Mouse (Mus musculus) MEL (cell line): Measurements from ENCODE around the gene Btn1a1. TPM values are rescaled to one million over a fixed set of nuclear protein-coding genes. Genes with fewer than 3 reads are reported as not detected.

Experiments used
- DNase-seq: peaks from one replicate; pipeline ENCODE4 v3.0.0; 2011; ENCODE audit warnings: low read depth, low spot score
- H3K27ac ChIP-seq: 2 replicates; pipeline ENCODE4 v1.5.1; 2012; ENCODE audit warnings: low read depth, mild to moderate bottlenecking, control low read depth, low read length, moderate library complexity; ENCODE audit not compliant: control insufficient read depth
- H3K27me3 ChIP-seq, 2 experiments: fragments of 150-350 bp in 1 of 2; sonication (generic) in 1 of 2; 2 replicates each; pipeline ENCODE4 v1.6.1; 2012; ENCODE audit warnings: low read length in 2 of 2, mild to moderate bottlenecking in 2 of 2, improper control_type of control experiment in 1 of 2, moderate library complexity in 1 of 2; ENCODE audit not compliant: insufficient read depth in 2 of 2, control insufficient read depth in 1 of 2
- H3K36me3 ChIP-seq, 2 experiments: 2 replicates each; pipeline ENCODE4 v1.6.1; 2012 to 2014; ENCODE audit warnings: low read length in 2 of 2, improper control_type of control experiment in 1 of 2, inconsistent platforms in 1 of 2, mild to moderate bottlenecking in 1 of 2; ENCODE audit not compliant: insufficient read depth in 2 of 2, control insufficient read depth in 1 of 2
- H3K4me1 ChIP-seq, 2 experiments: fragments of 150-350 bp in 1 of 2; sonication (generic) in 1 of 2; 2 replicates each; pipeline ENCODE4 v1.6.1; 2012; ENCODE audit warnings: low read length in 2 of 2, improper control_type of control experiment in 1 of 2, mild to moderate bottlenecking in 1 of 2; ENCODE audit not compliant: insufficient read depth in 2 of 2, control insufficient read depth in 1 of 2
- H3K4me3 ChIP-seq, 2 experiments: fragments of 150-350 bp in 1 of 2; sonication (generic) in 1 of 2; 2 replicates each; pipeline ENCODE4 v1.5.1; 2012; ENCODE audit warnings: low read depth in 2 of 2, low read length in 2 of 2, mild to moderate bottlenecking in 2 of 2, moderate library complexity in 2 of 2, control low read depth in 1 of 2, improper control_type of control experiment in 1 of 2; ENCODE audit not compliant: control insufficient read depth in 1 of 2, insufficient read depth in 1 of 2
- H3K79me2 ChIP-seq: 2 replicates; pipeline ENCODE4 v1.6.1; 2012; ENCODE audit warnings: mild to moderate bottlenecking, low read length, moderate library complexity; ENCODE audit not compliant: control insufficient read depth, poor library complexity, insufficient read depth
- H3K9ac ChIP-seq: 2 replicates; pipeline ENCODE4 v1.6.1; 2012; ENCODE audit warnings: low read depth, mild to moderate bottlenecking, control low read depth, low read length, moderate library complexity; ENCODE audit not compliant: control insufficient read depth, poor library complexity, severe bottlenecking
- H3K9me3 ChIP-seq: fragments of 150-350 bp; sonication (generic); replicated peaks from 2 replicates; pipeline ENCODE4 v1.6.1; 2012; ENCODE audit warnings: mild to moderate bottlenecking, low read length, improper control_type of control experiment, moderate library complexity; ENCODE audit not compliant: insufficient read depth
- BHLHE40 ChIP-seq: IDR thresholded peaks from 2 replicates; pipeline ENCODE4 v1.6.1; 2012; ENCODE audit warnings: low read depth, mild to moderate bottlenecking, inconsistent platforms, low read length, improper control_type of control experiment, borderline replicate concordance
- CHD1 ChIP-seq: IDR thresholded peaks from 2 replicates; pipeline ENCODE4 v1.6.1; 2012; ENCODE audit warnings: low read depth, mild to moderate bottlenecking, inconsistent platforms, low read length, improper control_type of control experiment
- CHD2 ChIP-seq: IDR thresholded peaks from 2 replicates; pipeline ENCODE4 v1.6.1; 2011; ENCODE audit warnings: low read length, improper control_type of control experiment
- E2F4 ChIP-seq: IDR thresholded peaks from 2 replicates; pipeline ENCODE4 v1.6.1; 2011; ENCODE audit warnings: low read depth, low read length, improper control_type of control experiment, borderline replicate concordance
- EP300 ChIP-seq, 2 experiments: IDR thresholded peaks; 2 replicates each; pipeline ENCODE4 v1.6.1; 2011; ENCODE audit warnings: improper control_type of control experiment in 2 of 2, low read length in 2 of 2, low read depth in 1 of 2, mild to moderate bottlenecking in 1 of 2
- ETS1 ChIP-seq: IDR thresholded peaks from 2 replicates; pipeline ENCODE4 v1.6.1; 2012; ENCODE audit warnings: low read depth, mild to moderate bottlenecking, inconsistent platforms, low read length, improper control_type of control experiment, moderate library complexity
- GABPA ChIP-seq: IDR thresholded peaks from 2 replicates; pipeline ENCODE4 v1.6.1; 2012; ENCODE audit warnings: low read depth, mild to moderate bottlenecking, inconsistent platforms, low read length, improper control_type of control experiment, moderate library complexity
- GATA1 ChIP-seq: IDR thresholded peaks from 2 replicates; pipeline ENCODE4 v1.6.1; 2011; ENCODE audit warnings: low read depth, low read length, improper control_type of control experiment
- HCFC1 ChIP-seq: IDR thresholded peaks from 2 replicates; pipeline ENCODE4 v1.6.1; 2012; ENCODE audit warnings: low read depth, mild to moderate bottlenecking, inconsistent platforms, low read length, improper control_type of control experiment, moderate library complexity
- MAZ ChIP-seq: IDR thresholded peaks from 2 replicates; pipeline ENCODE4 v1.6.1; 2012; ENCODE audit warnings: low read depth, mild to moderate bottlenecking, inconsistent platforms, low read length, improper control_type of control experiment
- MEF2A ChIP-seq: IDR thresholded peaks from 2 replicates; pipeline ENCODE4 v1.6.1; 2014; ENCODE audit warnings: low read depth, mild to moderate bottlenecking, inconsistent platforms, low read length, improper control_type of control experiment; ENCODE audit not compliant: poor library complexity, insufficient replicate concordance, severe bottlenecking; ENCODE audit errors: extremely low read depth
- MYC ChIP-seq: IDR thresholded peaks from 2 replicates; pipeline ENCODE4 v1.6.1; 2011; ENCODE audit warnings: low read depth, mild to moderate bottlenecking, low read length, improper control_type of control experiment, moderate library complexity
- NELFE ChIP-seq: IDR thresholded peaks from 2 replicates; pipeline ENCODE4 v1.6.1; 2011; ENCODE audit warnings: low read depth, low read length, improper control_type of control experiment
- POLR2AphosphoS2 ChIP-seq: IDR thresholded peaks from 2 replicates; pipeline ENCODE4 v1.6.1; 2011; ENCODE audit warnings: low read length, improper control_type of control experiment
- POLR2AphosphoS5 ChIP-seq: IDR thresholded peaks from 2 replicates; pipeline ENCODE4 v1.6.1; 2012; ENCODE audit warnings: low read depth, borderline replicate concordance, mild to moderate bottlenecking, inconsistent platforms, low read length, moderate library complexity, mixed read lengths
- RCOR1 ChIP-seq: IDR thresholded peaks from 2 replicates; pipeline ENCODE4 v1.6.1; 2012; ENCODE audit warnings: low read depth, mild to moderate bottlenecking, inconsistent platforms, low read length, improper control_type of control experiment
- TAL1 ChIP-seq: IDR thresholded peaks from 2 replicates; pipeline ENCODE4 v1.6.1; 2012; ENCODE audit warnings: mild to moderate bottlenecking, inconsistent platforms, low read length, moderate library complexity, mixed read lengths
- TBP ChIP-seq: IDR thresholded peaks from 2 replicates; pipeline ENCODE4 v1.8.0; 2011; ENCODE audit warnings: low read depth, low read length, improper control_type of control experiment
- UBTF ChIP-seq: IDR thresholded peaks from 2 replicates; pipeline ENCODE4 v1.6.1; 2012; ENCODE audit warnings: low read depth, mild to moderate bottlenecking, inconsistent platforms, low read length, improper control_type of control experiment, moderate library complexity, borderline replicate concordance; ENCODE audit not compliant: insufficient read depth
- ZC3H11A ChIP-seq: IDR thresholded peaks from 2 replicates; pipeline ENCODE4 v1.6.1; 2012; ENCODE audit warnings: low read depth, mild to moderate bottlenecking, inconsistent platforms, low read length, improper control_type of control experiment
- ZNF384 ChIP-seq: IDR thresholded peaks from 2 replicates; pipeline ENCODE4 v1.6.1; 2012; ENCODE audit warnings: low read depth, mild to moderate bottlenecking, inconsistent platforms, low read length, improper control_type of control experiment
- polyA plus RNA-seq, 2 experiments: library from polyadenylated mRNA; stranded (reverse) in 1 of 2; unstranded in 1 of 2; fragments of >175 nt in 1 of 2; fragments of >200 nt in 1 of 2; gene quantifications; 2 replicates each; pipeline versions ENCODE4 v1.2.1 to v1.2.4; 2012; ENCODE audit warnings: low replicate concordance in 2 of 2, low read depth in 1 of 2; ENCODE audit not compliant: insufficient read length in 2 of 2, insufficient read depth in 1 of 2, missing spikeins in 1 of 2
- total RNA-seq: library from RNA; depleted of rRNA; stranded (reverse); fragments of 300-350 nt; gene quantifications from 2 replicates; pipeline ENCODE4 v1.2.3, GENCODE M21; 2012

Gene Btn1a1
- total and polyA plus RNA-seq, 3 experiments: 0.25 TPM; not detected in 2

DNA sequence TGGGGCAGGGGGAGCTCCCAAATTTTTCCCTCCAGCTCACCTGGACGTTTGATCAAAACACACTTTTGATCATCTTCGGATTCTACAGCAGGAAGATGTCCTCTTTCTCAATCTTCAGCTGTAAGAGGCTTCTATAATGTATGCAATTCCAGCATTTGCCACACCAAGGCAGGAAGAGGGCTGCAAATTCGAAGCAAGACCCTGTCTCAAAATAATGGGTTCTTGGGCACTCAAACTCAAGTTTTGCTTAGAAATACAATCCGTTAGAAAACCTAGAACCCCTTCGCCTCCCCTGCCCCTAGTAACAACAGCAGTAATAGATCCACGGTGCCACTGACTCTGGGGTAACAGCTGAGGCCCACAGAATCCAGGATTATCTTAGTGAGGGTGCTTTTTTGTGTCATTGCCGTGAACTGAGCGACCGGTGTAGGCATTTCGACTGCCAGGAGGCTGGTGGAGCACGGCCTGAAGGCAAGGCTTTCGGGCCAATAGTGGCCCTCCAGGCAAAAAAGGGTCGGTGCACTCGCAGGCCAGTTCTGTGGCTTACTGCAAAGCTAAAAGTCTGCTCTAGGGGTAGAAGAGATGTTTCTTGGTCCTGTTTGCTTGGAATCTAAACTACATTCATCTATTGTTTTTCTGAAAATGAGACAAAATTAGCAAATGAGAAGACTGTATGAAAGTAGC is 40.1 kb upstream of the Btn1a1 start:
- DNase-seq: peak; percentile 79
- Histone ChIP-seq H3K4me3 (peak overlapping the region; percentile 57 to 66), H3K27ac (peak overlapping the region; percentile 31), H3K9me3 (no peaks in the 10 kb centered on the region), H3K9ac (peak overlapping the region; percentile 64), H3K27me3 (no peaks in the 10 kb centered on the region), H3K79me2 (no peaks in the 10 kb centered on the region), H3K36me3 (peaks cover 0 to 12% of the 10 kb centered on the region in 2 experiments; a peak in 2 of 4 replicates), H3K4me1 (peaks cover 0 to 10% of the 10 kb centered on the region in 2 experiments; a peak in 1 of 4 replicates)
- TF ChIP-seq MYC (no peak), GABPA (no peak), ZNF384 (no peak), UBTF (peak; percentile 69; the same call in 1 of the 2 replicates)

DNA sequence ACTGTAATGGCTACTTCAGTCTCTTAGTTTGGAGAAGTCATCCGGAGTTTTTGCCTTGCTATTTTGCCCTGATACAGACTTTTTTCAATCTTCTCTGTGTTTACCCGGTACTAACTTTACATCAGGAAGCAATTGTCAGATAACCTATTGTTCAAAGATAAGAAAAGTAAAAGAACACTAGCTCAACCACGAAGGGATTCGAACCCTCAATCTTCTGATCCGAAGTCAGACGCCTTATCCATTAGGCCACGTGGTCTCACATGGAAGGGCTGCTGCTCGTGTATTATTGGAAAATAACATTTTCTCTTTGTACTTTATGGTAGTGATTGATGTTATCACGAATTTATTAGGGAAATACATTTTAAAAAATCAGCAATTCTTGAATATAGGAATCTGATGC is 38.1 kb upstream of the Btn1a1 start:
- no peak overlapping the region for H3K9ac ChIP-seq
- H3K4me3 ChIP-seq: peak overlapping the region; percentile 4 to 28

DNA sequence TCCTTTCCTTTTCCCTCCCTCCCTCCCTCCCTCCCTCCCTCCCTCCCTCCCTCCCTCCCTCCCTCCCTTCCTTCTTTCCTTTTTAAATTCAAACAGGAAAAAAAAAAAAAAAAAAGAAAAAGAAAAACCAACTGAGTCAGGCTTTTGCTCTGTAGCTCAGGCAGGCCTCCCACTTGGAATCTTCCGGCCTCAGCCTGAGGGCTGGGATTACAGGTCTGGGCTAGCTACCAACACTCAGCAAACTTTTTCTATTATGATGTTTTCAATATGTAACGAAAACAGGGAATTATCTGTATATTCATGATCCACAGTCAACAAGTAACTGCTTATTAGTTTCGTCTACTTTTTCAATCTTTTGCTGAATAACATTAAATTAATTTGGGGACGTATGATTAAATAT is 37.2 kb upstream of the Btn1a1 start:
- no peak overlapping the region for H3K27ac ChIP-seq
- H3K36me3 ChIP-seq: peaks cover 0 to 12% of the 10 kb centered on the region in 2 experiments; a peak in 2 of 4 replicates
- TF ChIP-seq MEF2A (no peak), EP300 (IDR thresholded peaks at IDR 0.05; ENCODE audit: low read depth in 1 of 2, low read length in 2 of 2) (no peak), BHLHE40 (no peak), NELFE (no peak), MAZ (no peak), E2F4 (no peak), RCOR1 (no peak), ZC3H11A (no peak), CHD2 (no peak), UBTF (no peak), ZNF384 (no peak), POLR2AphosphoS2 (no peak), TAL1 (no peak), HCFC1 (no peak), ETS1 (no peak)
- no peaks in the 10 kb centered on the region for H3K9me3 ChIP-seq
- peaks cover 0 to 10% of the 10 kb centered on the region in 2 experiments; a peak in 1 of 4 replicates for H3K4me1 ChIP-seq
- peak overlapping the region; percentile 4 to 43; a peak in 3 of 4 replicates for H3K4me3 ChIP-seq
- no peaks in the 10 kb centered on the region for H3K79me2 ChIP-seq
- H3K27me3 ChIP-seq: no peaks in the 10 kb centered on the region
- peak; percentile 43 for DNase-seq
- H3K9ac ChIP-seq: peak overlapping the region; percentile 38; the same call in 1 of the 2 replicates

More for the DNA sequence above, 38.1 kb upstream of the Btn1a1 start:
- H3K36me3 ChIP-seq: peaks cover 0 to 12% of the 10 kb centered on the region in 2 experiments; a peak in 2 of 4 replicates
- no peaks in the 10 kb centered on the region for H3K9me3 ChIP-seq
- no peaks in the 10 kb centered on the region for H3K79me2 ChIP-seq
- DNase-seq: peak; percentile 83
- peaks cover 0 to 10% of the 10 kb centered on the region in 2 experiments; a peak in 1 of 4 replicates for H3K4me1 ChIP-seq
- H3K27ac ChIP-seq: no peak overlapping the region
- no peaks in the 10 kb centered on the region for H3K27me3 ChIP-seq
- TF ChIP-seq TBP (peak; percentile 100), CHD1 (no peak), GATA1 (peak; percentile 96), POLR2AphosphoS5 (no peak)
